Mouse (Mus musculus) large intestine, adult 2 months (tissue): ENCODE measurements around the gene Prdm2. TPM values are rescaled to one million over a fixed set of nuclear protein-coding genes. Genes with fewer than 3 reads are reported as not detected.

ENCODE experiments used
- DNase-seq: peaks from one replicate; pipeline ENCODE4 v3.0.0-alpha.2; 2012; ENCODE audit warnings: low read depth, low spot score
- WGBS: fragments of 180-500 bp; shearing (Covaris S2); methylation state at CpG from one replicate; pipeline ENCODE4 v1.1.7; 2018; 5-methylcytosine and 5-hydroxymethylcytosine counted together
- polyA plus RNA-seq: library from polyadenylated mRNA; depleted of rRNA; stranded (reverse); fragments of >200 nt; gene quantifications from 2 replicates; pipeline ENCODE4 v1.2.3, GENCODE M21; 2012

Prdm2 gene
- polyA plus RNA-seq, 1 experiment = 5.9 TPM

DNA sequence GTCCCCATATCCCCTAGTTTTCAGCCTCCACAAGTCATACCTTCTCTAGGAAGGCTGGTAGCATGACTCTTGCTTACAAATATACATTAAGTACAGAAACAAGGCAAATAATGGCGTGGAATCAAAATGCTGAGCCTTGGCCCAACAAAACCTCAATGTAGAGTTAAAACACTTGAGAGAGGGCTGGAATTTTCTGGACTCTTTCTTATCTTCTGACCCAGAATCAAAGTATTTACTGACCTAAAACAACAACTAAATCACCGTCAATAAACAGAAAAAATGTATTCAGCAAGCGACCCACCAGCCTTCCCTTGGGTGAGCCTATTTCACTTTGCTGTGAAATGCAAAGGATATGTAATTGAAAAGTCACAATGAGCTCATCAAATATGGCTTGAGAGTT, 52.0 kb downstream of the Prdm2 start:
- DNase-seq = no peak
- 23% methylated on average over 3 of the region's 3 CpGs for WGBS

GRCm38 (mm10) chr4:143159336-143159735, 53.5 kb downstream of the Prdm2 start:
- DNase-seq = no peak
- 38% methylated on average over 2 of the region's 2 CpGs for WGBS

DNA sequence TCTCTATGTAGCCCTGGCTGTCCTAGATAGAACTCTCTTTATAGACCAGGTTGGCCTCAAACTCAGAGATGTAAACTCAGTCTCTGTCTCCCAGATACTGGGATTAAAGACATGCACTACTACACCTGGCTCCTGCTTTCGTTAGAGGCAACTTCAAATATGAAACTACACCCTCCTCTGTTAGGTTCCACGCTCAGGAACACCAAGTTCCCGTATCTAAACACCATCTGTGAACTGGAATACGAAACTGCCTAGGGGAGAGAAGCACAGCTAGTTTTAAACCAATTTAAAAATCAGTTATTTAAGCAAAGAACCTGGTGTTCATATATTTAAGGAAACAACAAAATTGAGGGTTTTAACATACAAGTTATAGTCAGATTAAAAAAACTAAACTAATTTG, 56.9 kb downstream of the Prdm2 start:
- WGBS = 58% methylated on average over 4 of the region's 4 CpGs
- no peak for DNase-seq

DNA sequence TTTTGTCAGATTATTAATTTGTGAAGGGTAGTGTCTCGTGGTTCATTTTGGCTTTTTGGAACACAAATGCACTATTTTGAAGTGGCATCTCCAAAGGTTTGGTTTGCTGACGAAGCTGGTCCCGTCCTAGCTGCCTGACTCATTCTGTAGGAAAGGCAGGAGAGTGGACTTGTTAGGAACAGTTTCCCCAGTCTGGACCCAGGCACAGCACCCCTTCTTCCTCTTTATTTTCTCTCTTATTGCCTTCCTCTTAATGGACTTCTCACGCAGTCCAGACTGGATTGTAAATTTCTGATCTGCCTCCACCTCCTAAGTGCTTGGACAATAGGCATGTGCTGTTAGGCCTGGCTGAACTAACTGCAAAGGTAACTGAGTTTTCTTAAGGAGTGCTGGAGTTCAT, 57.8 kb downstream of the Prdm2 start:
- no peak for DNase-seq
- WGBS = 54% methylated on average over 4 of the region's 4 CpGs

DNA sequence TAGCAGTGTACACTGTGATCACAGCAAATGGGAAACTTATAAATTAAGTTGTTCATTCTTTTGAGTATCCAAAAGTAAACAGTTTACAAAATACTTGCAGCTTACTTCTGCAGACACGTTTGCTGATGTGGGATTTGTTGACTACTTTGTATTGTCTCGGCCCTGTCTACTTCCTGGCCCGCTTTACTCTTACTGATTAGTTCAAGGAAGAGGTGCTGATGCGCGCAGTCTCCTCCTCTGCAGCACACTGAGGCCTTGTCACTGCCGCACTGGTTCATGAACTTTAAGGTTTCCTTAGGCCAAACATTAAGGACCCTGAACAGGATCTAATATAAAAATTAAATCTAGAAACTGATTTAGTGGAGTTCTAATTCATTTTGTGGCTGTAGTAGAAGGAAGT, 58.2 kb downstream of the Prdm2 start:
- no peak for DNase-seq
- 46% methylated on average over 6 of the region's 6 CpGs for WGBS

GRCm38 (mm10) chr4:143152634-143153033, 60.2 kb downstream of the Prdm2 start:
- DNase-seq = no peak
- WGBS = 91% methylated on average over 5 of the region's 5 CpGs

GRCm38 (mm10) chr4:143151267-143151666, 61.5 kb downstream of the Prdm2 start:
- no peak for DNase-seq
- WGBS = 72% methylated on average over 1 of the region's 1 CpGs

GRCm38 (mm10) chr4:143147666-143148065, 65.1 kb downstream of the Prdm2 start:
- DNase-seq = no peak
- WGBS = 82% methylated on average over 3 of the region's 3 CpGs

DNA sequence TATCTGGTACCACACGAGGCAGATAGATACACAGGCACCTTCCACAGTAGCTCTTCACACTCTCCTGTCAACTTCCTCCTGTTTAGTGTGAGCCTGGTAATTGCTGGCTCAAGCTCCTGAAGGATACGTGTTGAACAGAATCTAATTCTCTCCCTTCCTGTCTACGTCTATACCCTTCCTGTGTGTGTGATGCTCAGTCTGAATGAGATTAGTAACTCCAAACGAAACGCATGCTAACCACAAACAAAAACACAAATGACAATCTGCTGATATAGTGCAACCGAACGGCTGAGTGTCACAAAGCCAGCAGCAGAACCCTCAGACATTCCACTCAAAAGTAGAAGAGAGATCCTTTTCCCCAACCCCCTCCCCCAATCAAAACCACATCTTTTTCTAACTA, 69.2 kb downstream of the Prdm2 start:
- DNase-seq = no peak
- WGBS = 45% methylated on average over 7 of the region's 7 CpGs

- 18% methylated on average over 12 of the region's 12 CpGs for WGBS
These were observed 71.0 kb downstream of the Prdm2 start for GRCm38 (mm10) chr4:143141645-143142259.

GRCm38 (mm10) chr4:143140940-143141339, 71.9 kb downstream of the Prdm2 start:
- WGBS = 32% methylated on average over 3 of the region's 3 CpGs
- no peak for DNase-seq

More at GRCm38 (mm10) chr4:143141645-143142259, 71.0 kb downstream of the Prdm2 start:
- no peak for DNase-seq

GRCm38 (mm10) chr4:143132433-143132832, 80.4 kb downstream of the Prdm2 start:
- DNase-seq = no peak
- WGBS = 93% methylated on average over 7 of the region's 7 CpGs

GRCm38 (mm10) chr4:143130441-143130840, 82.4 kb downstream of the Prdm2 start:
- 90% methylated on average over 5 of the region's 5 CpGs for WGBS
- DNase-seq = no peak

DNA sequence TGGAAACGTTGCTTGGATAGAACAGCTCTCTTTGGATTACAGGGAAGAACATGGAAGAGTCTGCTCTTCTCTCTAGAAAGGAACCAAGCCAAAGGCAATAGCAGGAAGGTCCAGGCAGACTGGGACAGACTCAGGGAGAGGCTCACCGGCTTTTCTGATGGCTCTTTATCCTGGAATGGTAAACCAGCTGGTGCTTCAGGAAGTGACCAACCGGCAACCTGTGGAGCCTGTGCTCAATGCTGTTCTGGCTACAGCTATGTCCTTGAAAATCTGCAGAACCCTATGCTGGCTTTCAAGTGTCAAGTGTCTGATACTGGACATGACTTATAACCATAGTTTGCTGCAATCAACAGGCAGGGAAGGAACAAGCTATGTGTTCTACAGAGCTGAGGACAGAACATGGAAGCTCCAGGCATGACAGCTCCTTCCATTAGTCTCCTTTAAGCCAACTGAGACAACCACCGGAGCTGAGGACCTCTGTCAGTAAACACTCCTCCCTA, 83.5 kb downstream of the Prdm2 start:
- 79% methylated on average over 4 of the region's 4 CpGs for WGBS
- no peak for DNase-seq

DNA sequence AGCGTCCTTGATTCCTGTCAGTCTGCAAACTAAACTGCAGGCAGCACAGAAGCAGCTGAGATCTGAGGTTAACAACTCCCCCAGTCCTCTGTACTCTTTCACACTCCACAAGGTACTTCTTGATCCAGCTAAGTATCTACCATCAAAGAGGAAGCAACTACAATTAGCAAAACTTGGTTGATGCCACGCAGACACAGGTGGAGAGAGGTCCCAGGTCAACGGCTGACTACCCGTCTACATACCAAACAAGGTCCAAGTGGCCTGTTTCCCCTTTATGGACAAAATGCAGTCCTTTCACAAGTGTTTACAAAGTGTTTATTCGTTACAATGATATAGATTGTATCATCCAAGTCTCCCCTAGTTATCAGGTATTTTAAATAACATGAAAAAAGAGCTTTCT, 85.6 kb downstream of the Prdm2 start:
- WGBS = 80% methylated on average over 5 of the region's 5 CpGs
- DNase-seq = no peak

DNA sequence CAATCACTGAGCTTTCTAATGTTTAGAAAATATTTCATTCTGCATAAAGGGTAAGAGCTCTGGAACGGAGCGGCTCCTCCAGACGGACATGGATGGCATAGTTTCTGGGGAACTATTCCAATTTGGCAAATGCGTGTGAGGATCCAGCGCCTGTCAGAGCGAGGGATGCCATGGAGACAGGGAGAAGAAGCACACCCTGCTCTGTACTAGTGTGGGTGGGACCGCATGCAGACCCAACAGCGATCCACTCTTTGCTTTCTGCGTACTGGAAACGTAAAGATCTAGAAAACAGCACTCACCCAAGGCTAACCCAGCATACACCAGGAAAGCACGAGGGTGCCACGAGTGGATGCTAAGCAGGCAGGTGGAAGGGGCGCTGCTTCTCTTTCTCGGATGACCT, 86.3 kb downstream of the Prdm2 start:
- 91% methylated on average over 14 of the region's 14 CpGs for WGBS

DNA sequence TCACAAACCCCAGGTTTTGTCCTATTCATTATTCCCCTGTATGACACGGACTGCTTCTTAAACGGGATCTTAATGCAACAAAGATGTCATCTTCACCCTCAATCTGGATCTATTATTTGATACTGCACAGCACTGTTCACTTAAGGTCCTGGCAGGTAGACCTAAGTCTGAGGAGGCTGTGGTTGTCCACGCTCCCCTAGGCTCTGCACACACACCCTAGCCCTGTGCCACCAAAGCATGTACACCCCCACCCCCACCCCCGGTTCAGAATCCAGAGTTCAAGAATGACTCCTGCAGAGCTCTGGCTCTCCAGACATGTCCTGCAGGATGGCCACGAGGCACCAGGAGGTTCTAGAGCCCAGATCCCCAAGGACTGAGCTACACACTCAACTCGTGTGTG, 87.5 kb downstream of the Prdm2 start:
- 83% methylated on average over 6 of the region's 6 CpGs for WGBS
- no peak for DNase-seq

More for the DNA sequence above, 86.3 kb downstream of the Prdm2 start:
- DNase-seq = no peak

GRCm38 (mm10) chr4:143123043-143123442, 89.8 kb downstream of the Prdm2 start:
- 71% methylated on average over 10 of the region's 10 CpGs for WGBS
- DNase-seq = no peak

DNA sequence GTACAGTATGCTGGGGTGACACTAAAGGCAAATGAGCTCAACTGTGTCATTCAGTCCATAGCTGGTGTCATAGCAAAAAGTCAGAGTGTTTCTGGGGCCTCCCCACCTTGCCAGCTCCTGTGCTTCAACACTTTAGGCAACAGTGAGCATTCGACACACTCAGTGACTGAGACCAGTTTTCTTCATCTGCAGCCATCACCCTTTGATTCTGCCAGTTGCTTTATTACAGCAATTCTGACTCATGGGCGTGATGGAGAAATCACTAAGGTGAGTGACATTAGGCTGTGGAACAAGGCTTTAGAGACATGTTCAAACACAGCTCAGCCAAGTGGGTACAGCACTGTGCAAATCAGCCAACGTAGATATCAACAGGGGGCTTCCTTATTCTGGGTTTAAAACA, 91.6 kb downstream of the Prdm2 start:
- WGBS = 54% methylated on average over 3 of the region's 3 CpGs
- no peak for DNase-seq

DNA sequence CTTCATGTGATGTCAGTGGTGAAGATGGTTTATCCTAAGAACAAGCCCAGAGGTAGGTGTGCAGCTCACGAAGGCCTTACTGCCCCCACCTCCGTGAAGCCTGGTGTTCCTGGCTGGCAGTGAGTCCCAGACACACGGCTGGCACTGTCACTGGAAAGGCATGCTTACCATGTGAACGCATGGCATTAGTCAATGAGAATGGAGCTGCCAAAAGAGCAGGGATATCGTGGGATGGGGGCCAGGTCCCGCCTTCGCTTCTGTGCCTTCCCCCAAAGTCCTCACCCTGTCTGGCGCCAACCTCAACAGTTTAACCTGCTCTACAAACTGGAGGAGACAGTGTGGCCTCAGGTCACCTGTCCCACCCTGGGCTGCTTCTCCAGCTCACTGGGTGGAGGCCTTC, 92.8 kb downstream of the Prdm2 start:
- DNase-seq = no peak
- WGBS = 61% methylated on average over 8 of the region's 8 CpGs

DNA sequence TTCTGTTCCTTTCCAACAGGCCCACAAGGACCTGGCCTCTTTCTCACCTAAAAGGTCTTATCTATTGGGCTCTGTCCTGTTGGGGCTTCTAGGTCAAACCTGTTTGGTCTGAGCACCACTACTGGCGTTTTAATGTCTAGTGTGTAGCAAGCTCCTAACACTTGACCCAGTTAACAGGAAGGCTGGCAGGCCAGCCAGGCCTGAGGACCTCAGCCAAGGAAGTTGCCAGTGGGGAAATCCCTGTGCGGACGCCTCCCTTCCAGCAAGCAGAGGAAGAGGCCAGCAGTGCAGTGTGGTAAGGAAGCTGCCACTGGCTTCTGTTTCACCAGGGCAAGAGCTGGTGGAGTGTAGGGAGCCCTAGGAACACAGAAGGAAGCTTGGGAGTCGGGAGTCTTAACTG, 94.0 kb downstream of the Prdm2 start:
- 6% methylated on average over 4 of the region's 4 CpGs for WGBS
- no peak for DNase-seq

GRCm38 (mm10) chr4:143115851-143116250, 96.9 kb downstream of the Prdm2 start:
- DNase-seq = no peak
- WGBS = 89% methylated on average over 12 of the region's 12 CpGs
